Comparison of ENCODE assay signal across 19 mouse cellular contexts in genomic region chrX:60386852-60387251, GRCm38 (mm10).
"Had no signal": no experiment of that assay in that cellular context is flagged by ENCODE, and none has a peak within 500 bp of the region (broad histone marks: within the 10 kb centered on the region; RNA-seq: fewer than 3 reads in every experiment).

No protein-coding gene starts in this region.

- H3K36me3 ChIP-seq: kidney, embryonic 15.5 days; limb, embryonic 12.5 days; limb, embryonic 15.5 days; lung, embryonic 15.5 days; midbrain, embryonic 13.5 days had no signal

- H3K4me2 ChIP-seq: kidney, embryonic 15.5 days; limb, embryonic 12.5 days; limb, embryonic 15.5 days; lung, embryonic 15.5 days; midbrain, embryonic 13.5 days had no signal

- H3K4me3 ChIP-seq: kidney, embryonic 15.5 days; left cerebral cortex, adult 2 months; limb, embryonic 12.5 days; limb, embryonic 15.5 days; lung, embryonic 15.5 days; midbrain, embryonic 13.5 days had no signal

- H3K27ac ChIP-seq: kidney, embryonic 15.5 days; left cerebral cortex, adult 2 months; limb, embryonic 12.5 days; limb, embryonic 15.5 days; lung, embryonic 15.5 days; midbrain, embryonic 13.5 days had no signal

- H3K9me3 ChIP-seq: kidney, embryonic 15.5 days; limb, embryonic 12.5 days; limb, embryonic 15.5 days; lung, embryonic 15.5 days; midbrain, embryonic 13.5 days had no signal

- H3K4me1 ChIP-seq: kidney, embryonic 15.5 days; limb, embryonic 12.5 days; limb, embryonic 15.5 days; lung, embryonic 15.5 days; midbrain, embryonic 13.5 days had no signal

- H3K9ac ChIP-seq: kidney, embryonic 15.5 days; limb, embryonic 12.5 days; limb, embryonic 15.5 days; lung, embryonic 15.5 days; midbrain, embryonic 13.5 days had no signal

- DNase-seq: kidney, adult 2 months; kidney, postnatal 10 days; kidney, postnatal 36 days; layer of hippocampus, postnatal 36 days; left cerebral cortex, postnatal 4 days; lung, adult 18-20 months; lung, postnatal 10 days; lung, postnatal 36 days; thymus, adult 18-20 months; thymus, postnatal 36 days had no signal

- H3K27me3 ChIP-seq: kidney, embryonic 15.5 days; limb, embryonic 12.5 days; limb, embryonic 15.5 days; lung, embryonic 15.5 days; midbrain, embryonic 13.5 days had no signal

- ATAC-seq: inflammation-experienced regulatory T-cells, adult 6 months; intestine, postnatal 0 days; midbrain, embryonic 13.5 days; midbrain, embryonic 16.5 days had no signal
